Mouse (Mus musculus) induced T-regulatory cell, adult 2 months (primary cell): ENCODE results near the gene Mindy1.
A peak's percentile ranks its signal among the peaks of the same experiment; 100 is the strongest.

Experiments
- DNase-seq: peaks from one replicate; pipeline ENCODE4 v3.0.0-alpha.2; 2012; ENCODE audit warnings: low read depth

Gene Mindy1

GRCm38 (mm10) chr3:95294316-95294715 is 13.2 kb downstream of the Mindy1 start:
- no peak for DNase-seq

- DNase-seq = no peak
Observed at GRCm38 (mm10) chr3:95294718-95295117, 13.6 kb downstream of the Mindy1 start.

- no peak for DNase-seq
Observed at GRCm38 (mm10) chr3:95295321-95296102, 14.4 kb downstream of the Mindy1 start.

GRCm38 (mm10) chr3:95296103-95296469 is 14.9 kb downstream of the Mindy1 start:
- peak; percentile 79 for DNase-seq

GRCm38 (mm10) chr3:95298018-95298417 is 16.9 kb downstream of the Mindy1 start:
- no peak for DNase-seq

GRCm38 (mm10) chr3:95301204-95301796 is 20.2 kb downstream of the Mindy1 start:
- DNase-seq = no peak

GRCm38 (mm10) chr3:95306244-95306643 is 25.1 kb downstream of the Mindy1 start:
- DNase-seq = no peak

GRCm38 (mm10) chr3:95307100-95307499 is 26.0 kb downstream of the Mindy1 start, which contains the start of gene Anxa9:
TSS of gene Anxa9 (minus strand) at chr3:95307176.
- DNase-seq = no peak

GRCm38 (mm10) chr3:95310496-95310895 is 29.4 kb downstream of the Mindy1 start:
- no peak for DNase-seq

GRCm38 (mm10) chr3:95310968-95311882 is 30.1 kb downstream of the Mindy1 start:
- peak; percentile 83 for DNase-seq

GRCm38 (mm10) chr3:95312623-95313022 is 31.5 kb downstream of the Mindy1 start:
- peak; percentile 43 for DNase-seq

- DNase-seq = peak; percentile 25
Observed at GRCm38 (mm10) chr3:95313476-95313875, 32.3 kb downstream of the Mindy1 start.

GRCm38 (mm10) chr3:95314075-95314474 is 32.9 kb downstream of the Mindy1 start:
- no peak for DNase-seq

GRCm38 (mm10) chr3:95314486-95315093 is 33.4 kb downstream of the Mindy1 start, which contains the start of gene Cers2:
TSS of gene Cers2 (plus strand) at chr3:95314791.
- DNase-seq = no peak

- peak; percentile 93 for DNase-seq
Observed at GRCm38 (mm10) chr3:95315094-95315843, 34.1 kb downstream of the Mindy1 start.

GRCm38 (mm10) chr3:95315844-95316550 is 34.9 kb downstream of the Mindy1 start:
- peak; percentile 39 for DNase-seq

- DNase-seq = peak; percentile 75
Observed at GRCm38 (mm10) chr3:95317414-95318080, 36.4 kb downstream of the Mindy1 start.

GRCm38 (mm10) chr3:95318548-95318947 is 37.4 kb downstream of the Mindy1 start:
- no peak for DNase-seq

- no peak for DNase-seq
Observed at GRCm38 (mm10) chr3:95319110-95319509, 38.0 kb downstream of the Mindy1 start.
